Mouse (Mus musculus): ENCODE measurements around the gene Gna15. TPM values are rescaled to one million over a fixed set of nuclear protein-coding genes. Genes with fewer than 3 reads are reported as not detected.

Gna15 gene
- 0.77 and 0.92 TPM in 2 replicates for polyA plus RNA-seq (2014; fragmentation: Nextera tagmentation; extraction: Ambion mirVana)

DNA sequence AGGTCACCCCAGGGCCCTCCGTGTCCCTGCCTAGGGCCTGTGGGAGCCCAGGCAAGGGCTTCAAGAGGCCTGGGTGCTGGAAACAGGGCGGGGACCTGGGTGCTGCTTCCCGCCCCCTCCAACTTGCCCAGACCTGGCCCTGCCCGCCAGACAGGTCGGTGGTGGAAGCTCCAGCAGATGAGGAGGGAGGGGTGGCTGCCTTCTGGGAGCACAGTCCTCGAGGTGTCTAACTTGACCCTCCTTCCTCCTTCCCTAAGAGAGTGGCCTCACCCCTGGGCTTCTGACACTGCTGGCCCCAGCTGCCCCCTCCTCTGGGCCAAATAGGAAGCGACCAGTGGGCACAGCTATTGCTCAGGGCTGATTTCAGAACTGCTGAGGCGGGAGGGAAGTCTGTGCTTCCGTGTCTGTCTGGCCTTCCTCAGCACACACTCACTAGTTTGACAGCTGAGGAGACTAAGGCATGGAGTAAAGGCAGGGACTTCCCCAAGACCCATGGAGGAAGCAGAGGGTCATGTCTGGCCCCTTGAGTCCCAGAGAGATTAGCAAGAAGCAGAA is at the start of gene Gna15:
TSS of gene Gna15 (minus strand) at position 175 of the 555 bp plus-strand sequence.
- Histone ChIP-seq H3K27me3 (ENCODE audit: control insufficient read depth, insufficient read depth, low read length) (no peaks in the 10 kb centered on the region), H3K9me3 (replicated peaks; ENCODE audit: control insufficient read depth, low read length) (no peaks in the 10 kb centered on the region), H3K27ac (replicated peaks; ENCODE audit: low read depth, low read length) (no peak within 1 kb of the TSS), H3K9ac (replicated peaks; ENCODE audit: low read length) (peak within 1 kb of the TSS; percentile 43), H3K4me1 (ENCODE audit: control insufficient read depth, insufficient read depth, low read length) (no peaks in the 10 kb centered on the region), H3K4me2 (ENCODE audit: low read depth, low read length) (no peak within 1 kb of the TSS; the same call in 1 of the 2 replicates), H3K4me3 (ENCODE audit: low read depth, low read length) (no peak within 1 kb of the TSS), H3K36me3 (replicated peaks; ENCODE audit: control insufficient read depth, insufficient read depth, low read depth, low read length) (no peaks in the 10 kb centered on the region)
- WGBS = 19% methylated on average over 9 of the region's 9 CpGs
- ATAC-seq (replicated peaks; ENCODE audit: insufficient number of reproducible peaks, low FRiP score, low TSS enrichment, low read depth) = no peak
- no peak for DNase-seq (ENCODE audit: low spot score)

DNA sequence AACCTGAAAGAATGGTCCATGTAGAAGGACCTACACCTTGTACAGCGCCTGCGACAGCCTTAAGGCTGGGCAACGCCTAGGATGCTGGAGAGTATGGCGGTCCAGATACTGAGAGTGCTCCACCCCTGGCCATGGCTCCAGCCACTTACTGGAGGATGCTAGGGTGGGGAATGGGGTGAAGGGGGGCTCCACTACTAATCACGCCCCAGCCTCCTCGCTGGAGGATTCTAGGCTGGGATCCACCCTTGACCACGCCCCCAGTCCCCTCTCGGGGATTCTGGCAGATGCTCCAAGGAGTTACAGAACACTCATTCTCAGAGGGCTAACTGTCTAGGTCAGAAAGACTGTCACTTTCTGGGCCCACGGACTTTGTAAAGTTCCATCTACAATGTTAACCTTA is 49.0 kb upstream of the Gna15 start:
- Histone ChIP-seq H3K9me3 (replicated peaks; ENCODE audit: control insufficient read depth, low read length) (no peaks in the 10 kb centered on the region), H3K27me3 (ENCODE audit: control insufficient read depth, insufficient read depth, low read length) (peaks cover 17% of the 10 kb centered on the region), H3K4me3 (ENCODE audit: low read depth, low read length) (no peak overlapping the region; the same call in 1 of the 2 replicates), H3K36me3 (replicated peaks; ENCODE audit: control insufficient read depth, insufficient read depth, low read depth, low read length) (no peaks in the 10 kb centered on the region), H3K4me1 (ENCODE audit: control insufficient read depth, insufficient read depth, low read length) (peaks cover 33% of the 10 kb centered on the region), H3K27ac (replicated peaks; ENCODE audit: low read depth, low read length) (no peak overlapping the region), H3K9ac (replicated peaks; ENCODE audit: low read length) (no peak overlapping the region), H3K4me2 (ENCODE audit: low read depth, low read length) (no peak overlapping the region)
- WGBS = 5% methylated on average over 9 of the region's 9 CpGs
- ATAC-seq (replicated peaks; ENCODE audit: insufficient number of reproducible peaks, low FRiP score, low TSS enrichment, low read depth) = no peak
- no peak for DNase-seq (ENCODE audit: low spot score)

DNA sequence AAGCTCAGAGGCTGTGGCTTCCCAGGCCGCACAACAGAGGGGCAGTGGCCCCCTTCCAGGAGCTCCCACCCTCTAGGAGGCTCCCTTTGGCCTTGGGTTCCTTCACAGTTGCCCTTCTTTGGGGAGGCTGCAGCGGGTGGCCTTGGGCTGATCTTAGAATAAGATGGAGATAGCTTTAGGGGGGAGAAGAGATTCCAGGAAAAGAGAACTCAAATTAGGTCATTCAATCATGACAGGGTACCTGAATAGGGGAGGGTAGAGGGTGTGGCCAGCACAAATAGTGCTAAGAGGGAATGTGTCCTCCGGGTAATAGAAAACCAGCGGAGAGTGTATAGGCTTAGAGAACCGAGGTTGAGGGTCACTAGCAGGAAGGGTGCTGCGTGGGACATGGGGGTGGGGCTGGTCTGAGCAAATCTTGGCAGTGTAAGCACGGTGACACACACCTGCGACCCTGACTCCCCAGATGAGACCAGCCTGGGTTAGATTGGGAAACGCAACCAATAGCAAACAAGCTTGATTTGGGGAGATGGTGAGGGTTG is 48.2 kb upstream of the Gna15 start:
- Histone ChIP-seq H3K27me3 (ENCODE audit: control insufficient read depth, insufficient read depth, low read length) (peaks cover 17% of the 10 kb centered on the region), H3K4me1 (ENCODE audit: control insufficient read depth, insufficient read depth, low read length) (peaks cover 33% of the 10 kb centered on the region), H3K9me3 (replicated peaks; ENCODE audit: control insufficient read depth, low read length) (no peaks in the 10 kb centered on the region), H3K27ac (replicated peaks; ENCODE audit: low read depth, low read length) (peak overlapping the region; percentile 68), H3K4me3 (ENCODE audit: low read depth, low read length) (peak overlapping the region; percentile 9; the same call in 1 of the 2 replicates), H3K9ac (replicated peaks; ENCODE audit: low read length) (peak overlapping the region; percentile 14; the same call in 1 of the 2 replicates), H3K36me3 (replicated peaks; ENCODE audit: control insufficient read depth, insufficient read depth, low read depth, low read length) (no peaks in the 10 kb centered on the region), H3K4me2 (ENCODE audit: low read depth, low read length) (peak overlapping the region; percentile 38)
- 1% methylated on average over 9 of the region's 9 CpGs for WGBS
- no peak for DNase-seq (ENCODE audit: low spot score)
- peak; percentile 3; the same call in 1 of the 2 replicates for ATAC-seq (replicated peaks; ENCODE audit: insufficient number of reproducible peaks, low FRiP score, low TSS enrichment, low read depth)

DNA sequence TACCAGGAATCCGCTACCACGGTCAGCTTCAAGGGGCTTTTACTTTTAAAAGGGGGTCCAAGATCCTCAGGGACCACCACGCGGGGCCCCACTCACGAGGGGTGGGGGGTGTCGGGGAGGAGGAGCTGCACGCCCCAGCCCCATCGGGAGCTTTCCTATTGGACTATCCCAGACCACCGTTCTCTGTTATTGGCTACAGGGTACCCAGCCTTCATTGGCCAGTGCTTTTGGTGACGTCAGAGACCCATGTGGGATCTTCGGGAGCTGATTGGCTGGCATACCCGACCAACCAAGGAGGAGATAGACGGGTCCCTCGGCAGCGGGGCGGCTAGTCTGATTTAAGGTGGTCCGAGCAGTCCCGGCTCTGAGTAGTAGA is 47.5 kb upstream of the Gna15 start:
- H3K9me3 ChIP-seq (replicated peaks; ENCODE audit: control insufficient read depth, low read length) = no peaks in the 10 kb centered on the region
- H3K4me1 ChIP-seq (ENCODE audit: control insufficient read depth, insufficient read depth, low read length) = peaks cover 33% of the 10 kb centered on the region
- H3K9ac ChIP-seq (replicated peaks; ENCODE audit: low read length) = no peak overlapping the region
- peaks cover 16% of the 10 kb centered on the region for H3K27me3 ChIP-seq (ENCODE audit: control insufficient read depth, insufficient read depth, low read length)
- peak overlapping the region; percentile 82 for H3K27ac ChIP-seq (replicated peaks; ENCODE audit: low read depth, low read length)
- no peaks in the 10 kb centered on the region for H3K36me3 ChIP-seq (replicated peaks; ENCODE audit: control insufficient read depth, insufficient read depth, low read depth, low read length)
- peak overlapping the region; percentile 19 for H3K4me3 ChIP-seq (ENCODE audit: low read depth, low read length)
- 2% methylated on average over 18 of the region's 18 CpGs for WGBS
- DNase-seq (ENCODE audit: low spot score) (peak; percentile 99), ATAC-seq (replicated peaks; ENCODE audit: insufficient number of reproducible peaks, low FRiP score, low TSS enrichment, low read depth) (peak; percentile 90)
- peak overlapping the region; percentile 38 for H3K4me2 ChIP-seq (ENCODE audit: low read depth, low read length)

DNA sequence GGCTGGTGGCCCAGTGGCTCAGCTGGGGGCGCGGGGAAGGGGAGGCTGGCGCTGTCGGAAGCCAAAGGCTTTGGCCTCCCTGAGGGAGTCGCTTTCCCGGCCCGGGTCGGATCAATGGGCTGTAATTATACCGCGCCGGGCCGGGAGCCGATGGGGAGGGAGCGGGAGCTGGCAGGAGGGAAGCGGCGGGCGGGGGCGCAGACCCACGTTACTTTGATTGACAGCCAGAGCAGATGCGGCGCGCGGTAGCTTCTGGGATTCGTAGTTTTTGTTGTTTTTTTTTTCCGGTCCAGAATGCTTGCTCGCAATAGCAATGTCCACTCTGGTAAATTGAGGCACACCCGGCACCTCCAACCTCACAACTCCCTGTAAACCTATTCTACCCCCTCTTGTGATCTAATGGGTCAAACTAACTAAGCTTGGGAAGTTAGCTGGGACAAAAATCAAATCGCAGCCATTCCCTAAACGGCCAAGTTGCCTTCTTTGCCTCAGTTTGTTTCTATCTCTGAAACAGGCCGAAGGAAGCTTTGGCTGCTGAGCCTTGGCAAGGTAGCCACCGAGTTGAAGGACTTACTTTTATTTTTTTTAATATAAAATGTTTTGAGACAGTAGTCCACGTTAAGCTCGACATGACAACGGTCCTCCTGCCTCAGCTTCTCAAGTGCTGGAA is 46.9 kb upstream of the Gna15 start:
- peak overlapping the region; percentile 19 for H3K4me3 ChIP-seq (ENCODE audit: low read depth, low read length)
- H3K4me2 ChIP-seq (ENCODE audit: low read depth, low read length) = peak overlapping the region; percentile 36
- H3K27me3 ChIP-seq (ENCODE audit: control insufficient read depth, insufficient read depth, low read length) = peaks cover 12% of the 10 kb centered on the region
- ATAC-seq (replicated peaks; ENCODE audit: insufficient number of reproducible peaks, low FRiP score, low TSS enrichment, low read depth) = peak; percentile 62
- peaks cover 30% of the 10 kb centered on the region for H3K4me1 ChIP-seq (ENCODE audit: control insufficient read depth, insufficient read depth, low read length)
- under 1% methylated on average over 34 of the region's 34 CpGs for WGBS
- DNase-seq (ENCODE audit: low spot score) = peak; percentile 98
- peak overlapping the region; percentile 82 for H3K27ac ChIP-seq (replicated peaks; ENCODE audit: low read depth, low read length)
- no peak overlapping the region for H3K9ac ChIP-seq (replicated peaks; ENCODE audit: low read length)
- H3K36me3 ChIP-seq (replicated peaks; ENCODE audit: control insufficient read depth, insufficient read depth, low read depth, low read length) = no peaks in the 10 kb centered on the region
- H3K9me3 ChIP-seq (replicated peaks; ENCODE audit: control insufficient read depth, low read length) = no peaks in the 10 kb centered on the region

DNA sequence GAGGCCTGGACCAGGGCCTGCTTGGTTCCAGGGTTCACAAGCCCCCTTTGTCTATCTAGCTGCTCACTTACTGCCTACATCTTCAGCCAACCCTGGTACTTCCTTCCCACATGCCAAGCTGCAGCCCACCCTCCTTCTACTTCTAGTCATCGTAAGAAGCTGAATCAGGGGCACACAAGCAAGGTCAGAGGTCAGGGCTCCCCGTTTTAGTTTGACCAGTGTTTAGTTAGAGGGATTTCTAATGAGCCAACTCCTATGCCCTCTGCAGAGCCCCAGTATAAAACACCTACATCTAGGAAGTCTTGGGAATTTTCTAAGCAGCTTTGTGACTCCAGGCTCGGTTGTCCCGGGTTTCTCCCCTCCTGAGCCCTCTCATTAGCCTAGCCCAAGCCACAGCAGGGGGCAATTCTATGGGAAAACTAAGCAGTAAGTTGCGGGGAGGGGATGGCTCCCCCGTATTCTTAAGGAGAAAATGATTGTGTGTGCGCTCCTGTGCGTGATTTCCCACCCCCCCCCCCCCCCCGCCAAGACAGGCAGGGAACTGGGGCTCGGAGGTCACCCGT is 46.3 kb upstream of the Gna15 start:
- Histone ChIP-seq H3K36me3 (replicated peaks; ENCODE audit: control insufficient read depth, insufficient read depth, low read depth, low read length) (peaks cover 5% of the 10 kb centered on the region), H3K4me3 (ENCODE audit: low read depth, low read length) (peak overlapping the region; percentile 19; the same call in 1 of the 2 replicates), H3K27me3 (ENCODE audit: control insufficient read depth, insufficient read depth, low read length) (peaks cover 12% of the 10 kb centered on the region), H3K9me3 (replicated peaks; ENCODE audit: control insufficient read depth, low read length) (no peaks in the 10 kb centered on the region), H3K27ac (replicated peaks; ENCODE audit: low read depth, low read length) (peak overlapping the region; percentile 82), H3K4me2 (ENCODE audit: low read depth, low read length) (peak overlapping the region; percentile 36), H3K9ac (replicated peaks; ENCODE audit: low read length) (no peak overlapping the region; the same call in 1 of the 2 replicates), H3K4me1 (ENCODE audit: control insufficient read depth, insufficient read depth, low read length) (peaks cover 27% of the 10 kb centered on the region)
- DNase-seq (ENCODE audit: low spot score) (peak; percentile 80), ATAC-seq (replicated peaks; ENCODE audit: insufficient number of reproducible peaks, low FRiP score, low TSS enrichment, low read depth) (no peak)
- 0% methylated on average over 8 of the region's 11 CpGs for WGBS

DNA sequence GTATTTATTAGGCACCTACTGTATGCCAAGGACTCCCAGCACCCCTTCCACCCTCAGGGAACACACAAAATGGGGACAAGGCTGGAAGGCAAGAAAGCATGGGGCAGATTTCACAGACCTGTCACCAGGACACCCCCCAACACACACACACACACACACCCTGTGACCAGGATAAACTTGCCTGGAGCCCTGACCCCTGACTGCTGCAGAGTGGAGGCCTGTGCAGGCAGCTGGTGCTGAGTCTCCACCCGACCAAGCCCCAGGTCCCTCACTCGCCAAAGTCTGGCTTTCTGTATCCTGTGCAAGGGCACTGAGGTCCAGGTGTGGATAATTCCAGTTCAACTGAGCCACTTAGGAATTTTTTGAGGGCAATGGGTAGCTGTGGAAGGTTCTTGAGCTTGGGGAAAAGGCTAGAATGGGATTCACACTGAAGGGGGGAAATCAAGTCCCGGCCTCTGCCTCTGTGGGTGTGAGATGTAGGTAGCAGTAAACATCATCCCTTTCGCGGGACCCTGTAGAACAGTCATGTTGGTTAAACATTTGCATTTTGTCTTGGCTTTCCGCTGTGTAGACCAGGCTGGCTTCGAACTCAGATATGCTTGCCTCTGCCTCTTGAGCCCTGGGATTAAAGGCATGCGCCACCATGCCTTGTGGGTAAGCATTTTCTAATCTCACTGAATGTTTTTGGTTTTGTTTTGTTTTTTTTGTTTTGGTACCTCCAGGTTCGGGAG is 45.6 kb upstream of the Gna15 start:
- Histone ChIP-seq H3K4me1 (ENCODE audit: control insufficient read depth, insufficient read depth, low read length) (peaks cover 26% of the 10 kb centered on the region), H3K36me3 (replicated peaks; ENCODE audit: control insufficient read depth, insufficient read depth, low read depth, low read length) (peaks cover 5% of the 10 kb centered on the region), H3K4me3 (ENCODE audit: low read depth, low read length) (no peak overlapping the region), H3K4me2 (ENCODE audit: low read depth, low read length) (peak overlapping the region; percentile 13; the same call in 1 of the 2 replicates), H3K27me3 (ENCODE audit: control insufficient read depth, insufficient read depth, low read length) (peaks cover 12% of the 10 kb centered on the region), H3K9me3 (replicated peaks; ENCODE audit: control insufficient read depth, low read length) (no peaks in the 10 kb centered on the region), H3K27ac (replicated peaks; ENCODE audit: low read depth, low read length) (peak overlapping the region; percentile 82), H3K9ac (replicated peaks; ENCODE audit: low read length) (no peak overlapping the region)
- 40% methylated on average over 9 of the region's 9 CpGs for WGBS
- ATAC-seq (replicated peaks; ENCODE audit: insufficient number of reproducible peaks, low FRiP score, low TSS enrichment, low read depth) (no peak), DNase-seq (ENCODE audit: low spot score) (no peak)
